Mouse (Mus musculus) fibroblast of lung, adult 2 months (primary cell): ENCODE measurements around the gene Hal.
A peak's percentile ranks its signal among the peaks of the same experiment; 100 is the strongest.
"Not testable (repeated sequence)": the region's sequence is repeated elsewhere in the genome, so short reads cannot be mapped to it uniquely, and the experiment has no call there.

Experiments
- DNase-seq: peaks from one replicate; pipeline ENCODE4 v3.0.0-alpha.2; 2011; ENCODE audit warnings: low read depth

Hal gene

GRCm38 (mm10) chr10:93517754-93518153, 29.2 kb downstream of the Hal start:
- DNase-seq = no peak

GRCm38 (mm10) chr10:93518186-93518585, 29.6 kb downstream of the Hal start:
- DNase-seq = no peak

GRCm38 (mm10) chr10:93518620-93519019, 30.1 kb downstream of the Hal start:
- no peak for DNase-seq

DNA sequence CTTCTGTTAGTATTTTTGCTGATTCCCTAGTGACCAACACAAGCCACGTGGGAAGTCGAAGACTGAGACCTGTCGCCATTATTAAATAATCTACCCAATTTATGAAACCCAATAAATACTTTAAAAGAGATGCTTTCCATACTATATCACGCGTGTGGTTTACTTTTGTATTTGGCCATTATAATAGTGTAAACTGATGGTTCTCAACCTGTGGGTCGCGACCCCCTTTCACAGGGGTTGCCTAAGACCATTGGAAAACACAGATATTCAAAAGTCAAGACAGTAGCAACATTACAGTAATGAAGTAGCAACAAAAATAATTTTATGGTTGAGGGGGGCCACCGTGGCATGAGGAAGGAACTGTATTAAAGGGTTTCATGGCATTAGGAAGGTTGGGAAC, 30.6 kb downstream of the Hal start:
- no peak for DNase-seq

GRCm38 (mm10) chr10:93519756-93520155, 31.2 kb downstream of the Hal start:
- no peak for DNase-seq

DNA sequence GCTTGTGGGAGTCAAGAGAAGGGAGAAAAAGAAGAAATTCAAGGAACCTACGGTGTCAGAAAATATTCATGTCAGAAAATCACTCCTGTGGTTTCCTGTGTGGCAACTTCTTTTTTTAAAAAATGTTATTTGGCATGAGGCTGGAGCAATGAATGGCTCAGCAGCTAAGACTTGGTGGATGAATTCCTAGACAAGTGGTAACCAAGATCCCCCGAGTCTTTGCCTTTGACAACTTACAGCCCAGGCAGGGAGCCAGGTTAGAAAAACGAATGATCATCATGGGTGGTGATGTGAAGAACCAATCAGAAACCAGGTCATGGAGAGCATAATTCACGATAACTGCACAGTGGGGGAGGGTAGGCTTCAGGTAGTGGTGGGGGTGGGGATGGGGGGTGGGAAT, 32.4 kb downstream of the Hal start:
- peak; percentile 46 for DNase-seq

DNA sequence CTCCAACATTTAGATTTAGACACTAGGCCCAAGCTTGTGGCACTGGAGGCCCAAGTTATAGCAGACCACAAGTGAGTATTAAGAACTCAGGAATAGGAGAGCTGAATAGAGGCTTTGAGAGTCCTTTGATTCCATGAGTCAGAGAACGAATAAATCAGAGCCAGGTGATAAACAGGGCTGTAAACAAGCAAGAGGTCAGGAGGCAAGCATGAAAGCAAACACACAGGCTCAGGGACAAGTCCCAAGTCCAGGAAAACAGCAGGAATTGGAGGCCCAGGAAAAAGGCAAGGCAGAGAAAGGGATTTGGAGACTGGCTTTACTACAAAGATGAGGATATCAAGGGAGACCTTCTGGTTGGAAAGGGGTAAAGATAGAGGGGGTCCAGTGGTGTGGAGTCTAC, 36.8 kb downstream of the Hal start:
- no peak for DNase-seq

DNA sequence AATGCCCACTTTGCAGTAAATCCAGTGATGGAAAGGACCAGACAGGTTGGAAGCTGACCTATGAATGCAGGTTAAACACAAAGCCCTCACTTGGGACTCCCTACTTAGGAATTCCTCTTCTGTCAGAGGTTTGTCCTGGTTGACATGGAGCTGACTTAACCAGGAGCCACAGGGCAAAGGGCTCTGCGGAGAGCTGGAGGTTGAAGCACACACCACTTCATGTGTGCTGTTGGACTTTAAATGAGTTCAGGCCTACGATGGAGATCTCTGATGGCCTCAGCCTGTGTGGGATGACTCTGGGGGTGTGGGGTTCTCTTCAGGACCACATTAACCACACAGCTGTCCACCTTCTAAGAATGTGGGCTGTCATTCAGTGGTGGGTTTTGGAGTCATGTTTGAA, 49.7 kb downstream of the Hal start:
- no peak for DNase-seq

DNA sequence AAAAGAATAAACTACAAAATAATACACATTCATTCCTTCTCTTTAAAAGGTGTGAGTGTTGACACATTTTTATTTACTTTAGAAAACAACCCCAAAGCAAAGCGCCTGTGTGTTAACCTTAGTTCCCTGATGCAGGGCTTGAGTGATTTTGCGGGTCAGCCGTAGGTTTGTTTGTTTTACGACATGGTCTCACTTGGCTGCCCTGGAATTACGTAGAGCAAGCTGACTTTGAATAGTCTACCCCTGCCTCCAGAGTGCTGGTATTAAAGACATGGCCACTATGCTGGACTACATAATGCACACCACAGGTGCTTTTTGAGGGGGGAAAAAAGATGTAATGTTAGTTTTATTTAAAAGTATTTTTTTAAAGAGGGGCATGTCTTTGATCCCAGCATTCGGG, 50.2 kb downstream of the Hal start:
- DNase-seq = no peak

DNA sequence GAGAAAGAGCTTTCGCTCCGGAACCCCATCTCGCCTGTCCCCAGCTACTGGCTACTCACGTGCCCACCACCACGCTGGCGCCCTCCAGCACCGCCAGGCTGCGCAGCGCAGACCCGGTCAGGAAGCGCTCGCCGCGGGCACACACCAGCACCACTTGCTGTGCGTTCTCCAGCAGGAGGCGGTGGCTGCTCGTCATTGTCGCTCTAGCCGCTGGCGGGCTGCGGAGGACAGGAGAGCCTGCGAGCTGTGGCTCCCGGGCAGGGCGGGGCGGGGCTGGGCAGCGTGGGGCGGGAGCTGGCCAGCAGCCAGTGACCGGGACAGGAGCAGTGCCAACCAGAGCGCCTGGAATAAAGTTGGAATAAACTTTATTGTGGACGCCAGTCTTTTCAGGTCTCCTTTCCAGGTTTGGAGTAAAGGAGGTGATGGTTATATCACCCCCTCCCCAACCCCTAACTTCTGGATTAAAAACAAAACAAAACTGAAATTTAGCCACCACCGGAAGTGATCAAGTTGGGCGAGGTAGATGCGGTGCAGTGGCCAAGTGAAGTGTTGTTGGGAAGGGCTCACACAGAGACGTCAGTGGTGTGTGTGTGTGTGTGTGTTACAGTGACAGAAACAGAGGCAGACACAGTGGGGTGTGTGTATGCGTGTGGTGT, 51.3 kb downstream of the Hal start, which contains the start of gene Amdhd1:
TSS of gene Amdhd1 (minus strand) at position 259 of the 656 bp plus-strand sequence.
- DNase-seq = peak; percentile 23

DNA sequence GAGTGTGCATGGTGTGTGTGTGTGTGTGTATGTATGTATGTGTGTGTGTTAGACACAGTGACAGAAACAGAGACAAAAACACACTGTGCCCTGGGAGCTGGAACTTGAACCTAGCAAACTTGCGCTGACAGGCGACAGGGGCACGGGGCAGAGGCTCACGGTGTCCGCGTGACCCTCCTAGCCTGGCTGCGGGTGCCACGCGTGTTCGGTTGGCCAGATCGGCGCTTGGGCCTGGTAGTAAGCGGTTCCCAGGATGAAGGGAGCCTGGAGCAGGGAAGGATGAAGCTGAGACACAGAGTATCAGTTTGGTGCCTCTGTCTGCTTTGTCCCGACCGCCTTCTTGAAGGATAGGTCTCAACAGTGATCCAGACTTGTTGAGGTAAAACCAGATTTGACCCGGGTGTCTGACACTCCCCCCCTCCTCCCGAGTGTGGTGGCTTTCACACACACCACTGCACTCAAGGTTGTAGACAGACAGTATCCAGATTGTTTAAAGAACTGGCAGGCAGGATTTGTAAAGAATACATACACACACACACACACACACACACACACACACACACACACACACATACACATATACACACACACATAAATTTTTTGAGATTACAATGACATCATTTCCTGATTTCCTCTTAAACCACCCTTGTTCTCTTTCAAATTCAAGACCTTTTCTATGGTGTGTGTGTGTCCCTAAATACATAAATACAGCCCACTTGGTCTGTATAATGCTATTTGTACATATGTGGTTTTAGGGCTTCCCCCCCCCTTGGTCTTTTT, 52.1 kb downstream of the Hal start, which contains the start of gene Ccdc38:
TSS of gene Ccdc38 (plus strand) at position 202 of the 780 bp plus-strand sequence.
- no peak for DNase-seq

DNA sequence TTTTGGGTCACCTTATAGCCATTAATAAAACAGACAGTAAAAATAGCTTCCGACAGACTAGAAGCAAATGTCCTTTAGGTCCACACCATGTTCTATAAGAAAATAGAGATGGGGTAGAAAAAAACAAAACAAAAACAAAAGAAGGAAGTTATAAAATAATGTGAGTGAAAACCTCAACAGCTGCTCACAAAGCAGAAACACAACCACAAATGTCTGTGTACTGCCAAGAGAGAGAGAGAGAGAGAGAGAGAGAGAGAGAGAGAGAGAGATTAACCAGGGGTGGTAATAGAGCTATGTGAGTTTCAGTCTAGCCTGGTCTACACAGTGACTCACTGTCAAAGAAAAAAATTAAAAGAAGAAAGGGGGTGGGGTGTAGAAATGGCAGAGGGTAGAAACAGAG, 53.0 kb downstream of the Hal start:
- no peak for DNase-seq

- no peak for DNase-seq
Measured at GRCm38 (mm10) chr10:93542356-93542755, 53.8 kb downstream of the Hal start.

- DNase-seq = no peak
Measured at GRCm38 (mm10) chr10:93543176-93543575, 54.6 kb downstream of the Hal start.

- no peak for DNase-seq
Measured at GRCm38 (mm10) chr10:93544172-93544571, 55.6 kb downstream of the Hal start.

GRCm38 (mm10) chr10:93547741-93548270, 59.2 kb downstream of the Hal start:
- DNase-seq = no peak

DNA sequence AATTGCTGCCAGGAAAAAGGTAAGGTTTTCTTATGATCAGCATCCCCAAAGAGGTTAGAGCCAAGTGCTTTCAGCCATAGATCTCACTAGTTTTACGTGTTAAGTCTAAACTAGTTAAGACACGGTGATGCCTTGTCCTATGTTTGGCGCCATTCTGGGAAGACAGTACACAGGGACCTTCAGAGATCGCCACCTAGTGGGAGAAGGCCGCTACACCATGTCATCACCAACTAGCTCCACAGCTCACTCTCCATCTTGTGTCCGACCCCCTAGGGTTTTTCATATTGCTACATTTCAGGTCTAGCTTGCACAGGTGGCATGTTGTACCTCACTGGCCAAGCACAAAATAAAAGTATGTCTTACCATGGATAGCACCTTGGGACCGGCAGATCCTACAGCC, 60.4 kb downstream of the Hal start:
- peak; percentile 44 for DNase-seq

GRCm38 (mm10) chr10:93549821-93550220, 61.3 kb downstream of the Hal start:
- no peak for DNase-seq

DNA sequence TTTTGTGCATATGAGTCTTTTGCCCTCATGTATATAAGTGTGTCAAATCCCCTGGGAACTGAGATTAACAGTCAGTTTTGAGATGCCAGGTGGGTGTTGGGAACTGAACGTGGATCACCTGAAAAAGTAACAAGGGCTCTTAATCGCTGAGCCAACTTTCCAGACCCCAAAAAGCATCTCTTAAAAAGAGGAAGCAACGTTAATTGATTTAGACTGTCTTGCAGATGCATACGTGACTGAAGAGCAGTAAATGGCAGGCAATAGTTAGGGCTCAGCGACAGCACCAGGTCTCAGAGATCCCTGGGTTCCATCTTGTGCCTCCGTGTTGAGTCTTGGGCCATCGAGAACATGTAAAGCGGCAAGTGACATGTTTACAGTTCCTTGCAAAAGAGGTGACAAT, 64.0 kb downstream of the Hal start:
- DNase-seq = no peak

DNA sequence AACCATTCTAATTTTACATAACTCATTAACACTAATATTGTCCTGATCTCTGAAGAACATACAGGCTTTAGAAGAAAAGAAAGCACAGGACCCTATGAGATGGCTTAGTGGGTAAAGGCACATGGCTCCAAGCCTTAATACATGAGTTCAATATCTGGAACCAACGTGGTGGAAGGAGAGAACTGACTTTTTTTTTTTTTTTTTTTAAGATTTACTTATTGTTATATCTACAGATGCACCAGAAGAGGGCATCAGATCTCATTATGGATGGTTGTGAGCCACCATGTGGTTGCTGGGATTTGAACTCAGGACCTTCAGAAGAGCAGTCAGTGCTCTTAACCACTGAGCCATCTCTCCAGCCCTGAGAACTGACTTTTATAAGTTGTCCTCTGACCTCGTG, 69.4 kb downstream of the Hal start:
- DNase-seq = not testable (repeated sequence)

GRCm38 (mm10) chr10:93559786-93560185, 71.2 kb downstream of the Hal start:
- DNase-seq = no peak

GRCm38 (mm10) chr10:93564518-93565090, 76.0 kb downstream of the Hal start:
- DNase-seq = no peak

DNA sequence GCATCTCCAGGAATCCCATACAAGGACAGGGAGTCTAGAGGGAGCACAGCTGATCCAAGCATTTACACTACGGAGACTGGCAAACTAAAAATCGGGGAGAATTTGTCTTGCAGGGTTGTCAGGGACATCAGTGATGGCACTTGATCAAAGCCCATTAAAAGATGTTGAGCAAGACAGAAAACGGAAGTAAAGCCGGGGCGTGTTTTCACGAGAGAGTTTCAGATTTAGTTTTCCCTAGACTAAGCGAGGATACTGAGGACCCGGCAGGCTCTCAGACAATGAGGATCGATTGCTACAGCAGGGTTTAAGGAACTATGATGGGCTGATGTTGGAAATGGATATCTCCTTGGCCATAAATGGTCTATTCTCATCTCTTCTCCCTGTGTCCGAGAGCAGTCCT, 78.5 kb downstream of the Hal start:
- no peak for DNase-seq
